Mouse (Mus musculus) lung, embryonic 16.5 days (tissue): Measurements from ENCODE around the gene Ifih1. TPM values are rescaled to one million over a fixed set of nuclear protein-coding genes. Genes with fewer than 3 reads are reported as not detected.

ENCODE experiments used
- ATAC-seq: fragments of 200-750 bp; cut with Nextera tagmentation; 2 replicates; pipeline ENCODE4 v1.8.0; 2017; ENCODE audit warnings: low read depth, mild to moderate bottlenecking, moderate library complexity
- H3K27ac ChIP-seq: fragments of 300-500 bp; sonication (generic); 2 replicates; pipeline ENCODE4 v1.5.1; 2014; ENCODE audit warnings: mild to moderate bottlenecking, control low read depth, low read length
- H3K27me3 ChIP-seq: fragments of 300-500 bp; sonication (generic); 2 replicates; pipeline ENCODE4 v1.6.1; 2014; ENCODE audit warnings: low read depth, low read length, mixed read lengths; ENCODE audit not compliant: control insufficient read depth, insufficient read depth
- H3K36me3 ChIP-seq: fragments of 300-500 bp; sonication (generic); 2 replicates; pipeline ENCODE4 v1.6.1; 2014; ENCODE audit warnings: low read length; ENCODE audit not compliant: control insufficient read depth, insufficient read depth
- H3K4me1 ChIP-seq: fragments of 300-500 bp; sonication (generic); replicated peaks from 2 replicates; pipeline ENCODE4 v1.6.1; 2014; ENCODE audit warnings: low read length, mixed read lengths; ENCODE audit not compliant: control insufficient read depth, insufficient read depth
- H3K4me2 ChIP-seq: fragments of 300-500 bp; sonication (generic); 2 replicates; pipeline ENCODE4 v1.6.1; 2014; ENCODE audit warnings: low read depth, low read length, control low read depth
- H3K4me3 ChIP-seq: fragments of 300-500 bp; sonication (generic); 2 replicates; pipeline ENCODE4 v1.5.1; 2014; ENCODE audit warnings: mild to moderate bottlenecking, low read length, control low read depth
- H3K9ac ChIP-seq: fragments of 300-500 bp; sonication (generic); 2 replicates; pipeline ENCODE4 v1.6.1; 2014; ENCODE audit warnings: low read length, control low read depth
- H3K9me3 ChIP-seq: fragments of 300-500 bp; sonication (generic); 2 replicates; pipeline ENCODE4 v1.6.1; 2016; ENCODE audit warnings: low read length; ENCODE audit not compliant: control insufficient read depth
- WGBS: fragments of 180-500 bp; shearing (Covaris S2); extraction: QIAGEN DNeasy Blood & Tissue Kit; methylation state at CpG from one replicate; pipeline ENCODE4 v1.1.7; 2014; 5-methylcytosine and 5-hydroxymethylcytosine counted together
- polyA plus RNA-seq: library from polyadenylated mRNA; unstranded; fragments of >200 nt; fragmentation: Nextera tagmentation; extraction: Ambion mirVana; gene quantifications from 2 replicates; pipeline ENCODE4 v1.2.1, GENCODE M21; 2015

The Ifih1 gene
- polyA plus RNA-seq, 1 experiment from 2014 or later, result 2.8 TPM

- Histone ChIP-seq H3K4me2 (no peak overlapping the region), H3K4me3 (no peak overlapping the region), H3K27ac (no peak overlapping the region), H3K27me3 (no peaks in the 10 kb centered on the region), H3K4me1 (no peaks in the 10 kb centered on the region), H3K36me3 (no peaks in the 10 kb centered on the region), H3K9me3 (no peaks in the 10 kb centered on the region), H3K9ac (no peak overlapping the region)
- ATAC-seq, result no peak
- WGBS, result 63% methylated on average over 7 of the region's 7 CpGs
Observed at GRCm38 (mm10) chr2:62574250-62574649, 71.8 kb downstream of the Ifih1 start.

DNA sequence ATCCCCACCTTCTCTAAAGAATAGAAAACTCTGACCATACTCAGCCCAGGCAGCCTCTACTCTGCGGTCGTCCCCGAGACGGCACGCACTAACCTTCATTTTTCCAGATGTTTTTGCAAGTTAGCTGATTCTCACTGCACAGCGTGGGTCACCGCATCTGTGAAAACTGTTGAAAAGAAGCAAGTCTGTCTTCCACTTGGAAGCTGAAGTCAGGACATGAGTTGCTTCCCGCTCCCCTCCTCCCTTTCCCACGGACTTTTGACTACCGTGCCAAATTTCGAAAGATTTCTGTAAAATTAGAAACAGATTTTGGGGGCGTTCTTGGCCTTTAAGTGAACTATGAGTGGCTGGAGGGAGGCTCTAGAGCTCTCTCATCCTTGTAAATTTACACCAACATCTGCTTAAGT is 72.3 kb downstream of the Ifih1 start, which contains the start of gene Fap:
TSS of gene Fap (minus strand) at position 323 of the 407 bp plus-strand sequence.
- Histone ChIP-seq H3K9ac (no peak within 1 kb of the TSS), H3K4me2 (peak within 1 kb of the TSS; percentile 31), H3K27ac (no peak within 1 kb of the TSS), H3K9me3 (no peaks in the 10 kb centered on the region), H3K27me3 (no peaks in the 10 kb centered on the region), H3K4me1 (no peaks in the 10 kb centered on the region), H3K36me3 (no peaks in the 10 kb centered on the region), H3K4me3 (peak within 1 kb of the TSS; percentile 5)
- ATAC-seq, result peak; percentile 41; the same call in 1 of the 2 replicates
- 51% methylated on average over 12 of the region's 12 CpGs for WGBS

DNA sequence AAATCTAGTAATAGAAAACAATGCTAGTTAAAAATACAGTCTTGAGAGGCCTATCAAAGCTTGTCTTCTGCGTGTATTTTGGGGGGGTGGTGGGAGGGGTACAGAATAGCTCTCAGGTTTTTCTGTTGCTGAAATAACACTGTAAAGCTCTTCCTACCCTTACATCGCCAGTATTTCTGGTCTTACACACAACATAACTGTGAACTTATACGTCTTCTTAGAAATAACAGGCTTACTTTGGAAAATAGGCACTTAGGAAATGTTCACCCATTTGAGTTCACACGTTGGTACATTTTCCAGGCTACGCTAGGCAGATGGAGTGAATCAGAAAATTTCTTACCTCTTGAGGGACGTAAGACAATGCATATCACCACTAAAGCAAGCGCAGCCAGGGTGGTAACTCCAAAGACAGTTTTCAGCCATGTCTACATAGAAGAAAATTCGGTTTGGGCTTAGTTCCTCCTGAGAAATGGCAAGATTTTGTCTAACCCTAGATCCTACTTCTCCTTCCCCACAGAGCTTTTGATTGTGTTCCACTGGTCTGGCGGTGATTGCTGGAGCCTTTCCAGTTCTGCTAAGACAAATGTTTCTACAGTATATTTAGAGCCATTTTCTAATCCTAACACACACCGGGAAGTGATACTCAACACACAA is 72.8 kb downstream of the Ifih1 start:
- Histone ChIP-seq H3K9ac (no peak overlapping the region), H3K36me3 (no peaks in the 10 kb centered on the region), H3K27ac (no peak overlapping the region), H3K4me1 (no peaks in the 10 kb centered on the region), H3K27me3 (no peaks in the 10 kb centered on the region), H3K4me3 (peak overlapping the region; percentile 5), H3K4me2 (peak overlapping the region; percentile 31), H3K9me3 (no peaks in the 10 kb centered on the region)
- ATAC-seq, result no peak
- 73% methylated on average over 10 of the region's 10 CpGs for WGBS

GRCm38 (mm10) chr2:62564687-62565086 is 81.4 kb downstream of the Ifih1 start:
- no peak overlapping the region for H3K9ac ChIP-seq
- 97% methylated on average over 1 of the region's 1 CpGs for WGBS
- H3K27ac ChIP-seq, result no peak overlapping the region
- H3K36me3 ChIP-seq, result no peaks in the 10 kb centered on the region
- no peak overlapping the region for H3K4me3 ChIP-seq
- ATAC-seq, result no peak
- no peak overlapping the region for H3K4me2 ChIP-seq
- no peaks in the 10 kb centered on the region for H3K9me3 ChIP-seq
- H3K4me1 ChIP-seq, result no peaks in the 10 kb centered on the region
- no peaks in the 10 kb centered on the region for H3K27me3 ChIP-seq

DNA sequence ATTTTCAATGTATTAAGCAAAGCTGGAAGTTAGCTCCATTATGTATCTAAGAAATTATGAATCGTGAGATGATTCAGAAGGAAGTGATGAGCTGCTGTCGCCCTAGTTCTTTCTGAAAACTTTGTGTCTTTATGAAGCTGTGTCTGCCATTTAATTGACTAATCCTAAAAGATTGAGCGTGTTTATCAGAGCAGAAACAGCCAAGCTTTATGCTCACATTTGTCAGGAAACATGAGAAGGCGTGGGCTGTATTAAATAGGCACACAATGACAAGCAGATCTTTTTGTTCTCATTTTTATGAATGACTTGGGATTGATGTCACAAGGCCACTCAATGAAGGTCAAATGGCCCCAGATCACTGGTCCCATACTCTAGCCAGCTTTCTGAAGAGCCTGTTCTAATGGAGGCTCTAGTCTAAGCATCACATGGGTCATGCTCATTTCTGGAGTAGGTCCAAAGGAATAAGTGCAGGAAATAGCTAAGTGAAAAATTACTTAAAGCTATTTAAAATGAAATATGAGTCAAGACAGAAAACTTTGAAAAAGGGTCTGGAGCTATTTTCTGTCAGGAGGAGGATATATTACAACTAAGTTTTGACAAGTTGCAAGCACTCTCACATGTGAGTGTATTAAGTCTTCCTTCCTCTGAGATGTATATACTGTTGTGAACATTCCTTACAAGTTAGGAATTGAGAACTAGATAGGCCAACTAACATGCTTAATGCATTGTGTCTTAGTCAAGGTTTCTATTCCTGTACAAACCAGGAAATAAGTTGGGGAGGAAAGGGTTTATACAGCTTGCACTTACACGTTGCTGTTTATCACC is 83.2 kb downstream of the Ifih1 start:
- no peaks in the 10 kb centered on the region for H3K27me3 ChIP-seq
- no peaks in the 10 kb centered on the region for H3K36me3 ChIP-seq
- H3K4me3 ChIP-seq, result no peak overlapping the region
- no peak overlapping the region for H3K27ac ChIP-seq
- H3K9me3 ChIP-seq, result no peaks in the 10 kb centered on the region
- H3K4me1 ChIP-seq, result no peaks in the 10 kb centered on the region
- no peak overlapping the region for H3K9ac ChIP-seq
- H3K4me2 ChIP-seq, result no peak overlapping the region
- 53% methylated on average over 5 of the region's 5 CpGs for WGBS
- no peak for ATAC-seq

GRCm38 (mm10) chr2:62557417-62557816 is 88.6 kb downstream of the Ifih1 start:
- no peak overlapping the region for H3K9ac ChIP-seq
- H3K36me3 ChIP-seq, result no peaks in the 10 kb centered on the region
- no peak for ATAC-seq
- WGBS, result 63% methylated on average over 2 of the region's 2 CpGs
- H3K9me3 ChIP-seq, result no peaks in the 10 kb centered on the region
- H3K27me3 ChIP-seq, result no peaks in the 10 kb centered on the region
- H3K4me2 ChIP-seq, result no peak overlapping the region
- no peaks in the 10 kb centered on the region for H3K4me1 ChIP-seq
- no peak overlapping the region for H3K27ac ChIP-seq
- H3K4me3 ChIP-seq, result no peak overlapping the region

- Histone ChIP-seq H3K36me3 (no peaks in the 10 kb centered on the region), H3K9me3 (no peaks in the 10 kb centered on the region), H3K9ac (no peak overlapping the region), H3K4me3 (no peak overlapping the region), H3K4me2 (no peak overlapping the region), H3K27ac (no peak overlapping the region), H3K4me1 (no peaks in the 10 kb centered on the region), H3K27me3 (no peaks in the 10 kb centered on the region)
- WGBS, result 83% methylated on average over 9 of the region's 9 CpGs
- ATAC-seq, result no peak
Observed at GRCm38 (mm10) chr2:62556349-62556748, 89.7 kb downstream of the Ifih1 start.

DNA sequence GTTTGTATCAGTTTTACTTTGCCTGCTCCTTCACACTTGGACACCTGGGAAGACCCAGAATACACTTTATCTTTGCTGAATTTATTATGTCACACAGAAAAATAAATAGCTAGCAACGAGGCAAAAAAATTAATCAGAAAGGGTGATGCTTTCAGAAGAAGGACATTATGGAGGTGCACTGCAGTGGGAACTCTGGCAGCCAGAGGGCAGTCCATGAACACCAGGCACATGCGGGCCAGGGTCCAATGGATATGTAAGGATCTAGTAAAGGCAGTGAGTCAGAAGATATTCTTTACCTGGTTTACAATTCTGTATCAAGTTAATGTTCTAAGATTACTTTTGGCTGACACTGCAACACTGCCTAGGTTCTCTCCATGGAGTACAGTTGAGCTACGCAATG is 96.4 kb downstream of the Ifih1 start:
- H3K27ac ChIP-seq, result no peak overlapping the region
- 82% methylated on average over 3 of the region's 3 CpGs for WGBS
- no peak overlapping the region for H3K4me3 ChIP-seq
- H3K36me3 ChIP-seq, result no peaks in the 10 kb centered on the region
- H3K4me2 ChIP-seq, result no peak overlapping the region
- no peaks in the 10 kb centered on the region for H3K4me1 ChIP-seq
- no peak for ATAC-seq
- H3K9ac ChIP-seq, result no peak overlapping the region
- no peaks in the 10 kb centered on the region for H3K9me3 ChIP-seq
- H3K27me3 ChIP-seq, result no peaks in the 10 kb centered on the region

- 58% methylated on average over 4 of the region's 4 CpGs for WGBS
- Histone ChIP-seq H3K27me3 (no peaks in the 10 kb centered on the region), H3K9me3 (no peaks in the 10 kb centered on the region), H3K36me3 (no peaks in the 10 kb centered on the region), H3K4me3 (no peak overlapping the region), H3K4me2 (no peak overlapping the region), H3K27ac (no peak overlapping the region), H3K4me1 (no peaks in the 10 kb centered on the region), H3K9ac (no peak overlapping the region)
- ATAC-seq, result no peak
Observed at GRCm38 (mm10) chr2:62549131-62549530, 96.9 kb downstream of the Ifih1 start.
